Mouse (Mus musculus) intestine, embryonic 14.5 days (tissue): ENCODE measurements around the gene Noxo1. TPM values are rescaled to one million over a fixed set of nuclear protein-coding genes. Genes with fewer than 3 reads are reported as not detected.
"Not testable (repeated sequence)": the region's sequence is repeated elsewhere in the genome, so short reads cannot be mapped to it uniquely, and the experiment has no call there.

Source experiments
- ATAC-seq: fragments of 200-750 bp; cut with Nextera tagmentation; replicated peaks from 2 replicates; pipeline ENCODE4 v1.8.0; 2017; ENCODE audit warnings: low read depth, moderate number of reproducible peaks, moderate TSS enrichment, moderate library complexity; ENCODE audit not compliant: low FRiP score, low TSS enrichment
- DNase-seq: peaks from one replicate; pipeline ENCODE4 v3.0.0-alpha.2; 2018; ENCODE audit warnings: low spot score
- H3K27ac ChIP-seq: fragments of 300-500 bp; sonication (generic); 2 replicates; pipeline ENCODE4 v1.5.1; 2014; ENCODE audit warnings: low read depth, mild to moderate bottlenecking, control low read depth
- H3K27me3 ChIP-seq: fragments of 300-500 bp; sonication (generic); replicated peaks from 2 replicates; pipeline ENCODE4 v1.6.1; 2014; ENCODE audit warnings: low read length, control low read depth; ENCODE audit not compliant: control insufficient read depth, insufficient read depth
- H3K36me3 ChIP-seq: fragments of 300-500 bp; sonication (generic); 2 replicates; pipeline ENCODE4 v1.6.1; 2014; ENCODE audit warnings: low read length, control low read depth; ENCODE audit not compliant: control insufficient read depth, insufficient read depth
- H3K4me1 ChIP-seq: fragments of 300-500 bp; sonication (generic); replicated peaks from 2 replicates; pipeline ENCODE4 v1.6.1; 2014; ENCODE audit warnings: low read length, control low read depth, mixed read lengths; ENCODE audit not compliant: control insufficient read depth, insufficient read depth
- H3K4me2 ChIP-seq: fragments of 300-500 bp; sonication (generic); 2 replicates; pipeline ENCODE4 v1.6.1; 2014; ENCODE audit warnings: low read length
- H3K4me3 ChIP-seq: fragments of 300-500 bp; sonication (generic); 2 replicates; pipeline ENCODE4 v1.5.1; 2014; ENCODE audit warnings: low read depth, low read length, control low read depth, mixed read lengths
- H3K9ac ChIP-seq: fragments of 300-500 bp; sonication (generic); 2 replicates; pipeline ENCODE4 v1.6.1; 2014; ENCODE audit warnings: mild to moderate bottlenecking, low read length
- H3K9me3 ChIP-seq: fragments of 300-500 bp; sonication (generic); 2 replicates; pipeline ENCODE4 v1.6.1; 2016; ENCODE audit warnings: low read length, control low read depth; ENCODE audit not compliant: control insufficient read depth
- WGBS: fragments of 180-500 bp; shearing (Covaris S2); extraction: QIAGEN DNeasy Blood & Tissue Kit; methylation state at CpG from one replicate; pipeline ENCODE4 v1.1.7; 2014; 5-methylcytosine and 5-hydroxymethylcytosine counted together
- polyA plus RNA-seq: library from polyadenylated mRNA; unstranded; fragments of >200 nt; fragmentation: Nextera tagmentation; extraction: Ambion mirVana; gene quantifications from 2 replicates; pipeline ENCODE4 v1.2.1, GENCODE M21; 2014

The Noxo1 gene
- polyA plus RNA-seq, 1 experiment from 2014 or later: 6.4 TPM

DNA sequence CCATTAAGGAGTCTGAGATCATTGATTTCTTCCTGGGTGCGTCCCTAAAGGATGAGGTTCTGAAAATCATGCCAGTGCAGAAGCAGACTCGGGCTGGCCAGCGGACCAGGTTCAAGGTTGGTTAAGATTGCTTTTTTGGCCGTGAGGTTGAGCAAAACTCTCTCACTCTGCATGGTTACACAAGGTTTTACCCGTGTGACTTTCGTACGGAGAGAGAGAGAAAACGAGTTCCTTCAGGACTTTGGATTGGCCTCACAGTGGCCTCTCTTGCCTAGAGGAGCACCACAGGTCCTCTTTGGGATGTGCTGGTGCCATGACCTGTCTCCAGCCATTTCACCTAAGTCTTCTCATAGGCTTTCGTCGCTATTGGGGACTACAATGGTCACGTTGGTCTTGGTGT, 24.6 kb downstream of the Noxo1 start:
- peak overlapping the region; percentile 94 for H3K9ac ChIP-seq
- DNase-seq, ATAC-seq, H3K9me3 ChIP-seq, H3K27ac ChIP-seq, H3K27me3 ChIP-seq: not testable (repeated sequence)
- peaks cover 35% of the 10 kb centered on the region for H3K36me3 ChIP-seq
- H3K4me3 ChIP-seq: peak overlapping the region; percentile 92
- H3K4me2 ChIP-seq: peak overlapping the region; percentile 67
- WGBS: 0% methylated on average over 10 of the region's 11 CpGs
- H3K4me1 ChIP-seq: peaks cover 23% of the 10 kb centered on the region

DNA sequence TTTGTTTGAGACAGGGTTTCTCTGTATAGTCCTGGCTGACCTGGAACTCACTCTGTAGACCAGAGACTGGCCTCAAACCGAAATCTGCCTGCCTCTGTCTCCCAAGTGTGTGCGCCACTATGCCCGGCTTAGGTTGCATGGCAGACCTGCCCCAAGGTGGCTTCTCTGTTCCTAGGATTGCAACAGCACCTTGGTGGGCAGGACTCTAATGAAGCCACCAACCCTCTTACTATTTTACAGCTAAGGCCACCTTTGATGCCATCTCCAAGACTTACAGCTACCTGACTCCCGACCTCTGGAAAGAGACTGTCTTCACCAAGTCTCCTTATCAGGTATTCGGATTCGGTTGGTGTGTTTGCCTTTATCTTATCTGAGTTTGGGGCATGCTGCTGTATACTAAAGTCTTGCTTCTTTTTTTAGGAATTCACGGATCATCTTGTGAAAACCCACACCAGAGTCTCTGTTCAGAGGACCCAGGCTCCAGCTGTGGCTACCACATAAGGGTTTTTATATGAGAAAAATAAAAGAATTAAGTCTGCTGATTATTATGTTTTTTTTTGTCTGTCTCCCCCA, 25.4 kb downstream of the Noxo1 start:
- not testable (repeated sequence) for H3K27me3 ChIP-seq, DNase-seq, H3K9me3 ChIP-seq, H3K27ac ChIP-seq, ATAC-seq
- Histone ChIP-seq H3K9ac (peak overlapping the region; percentile 94), H3K4me2 (peak overlapping the region; percentile 67), H3K36me3 (peaks cover 28% of the 10 kb centered on the region), H3K4me1 (peaks cover 23% of the 10 kb centered on the region), H3K4me3 (peak overlapping the region; percentile 92)
- WGBS: 56% methylated on average over 7 of the region's 7 CpGs

DNA sequence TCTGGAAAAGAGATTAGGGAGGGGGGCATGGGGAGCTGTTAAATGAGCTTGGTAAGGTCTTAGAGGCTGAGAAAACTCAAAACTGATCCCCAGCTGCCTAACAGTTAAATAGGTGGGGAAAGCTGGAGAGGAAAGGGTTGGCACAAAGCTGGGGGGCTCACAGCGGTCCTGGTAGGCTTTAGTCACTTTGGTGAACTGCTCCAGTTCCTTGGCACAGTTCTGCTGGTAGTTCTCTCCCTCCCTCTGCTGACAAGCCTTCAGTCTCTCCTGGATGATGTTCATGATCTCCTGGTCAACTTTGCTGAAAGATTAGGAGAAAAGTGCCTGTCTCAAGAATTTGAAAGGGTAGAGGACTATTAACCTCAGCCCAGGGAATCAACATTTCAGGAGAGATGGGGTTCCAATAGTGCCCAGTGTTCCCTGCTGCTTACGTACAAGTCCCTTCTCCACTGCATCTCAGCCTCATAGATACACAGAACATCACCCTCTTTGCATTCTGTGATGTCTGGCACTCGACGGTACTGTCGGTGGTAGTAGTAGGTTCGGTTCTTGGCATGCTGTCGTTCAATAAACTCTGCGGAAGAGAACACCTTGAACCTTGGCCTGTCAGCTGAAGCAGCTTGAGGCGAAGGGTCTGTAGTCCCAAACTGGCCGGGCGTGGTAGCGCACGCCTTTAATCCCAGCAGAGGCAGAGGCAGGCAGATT, 26.3 kb downstream of the Noxo1 start:
- DNase-seq: no peak
- peak overlapping the region; percentile 72; the same call in 1 of the 2 replicates for H3K9ac ChIP-seq

DNA sequence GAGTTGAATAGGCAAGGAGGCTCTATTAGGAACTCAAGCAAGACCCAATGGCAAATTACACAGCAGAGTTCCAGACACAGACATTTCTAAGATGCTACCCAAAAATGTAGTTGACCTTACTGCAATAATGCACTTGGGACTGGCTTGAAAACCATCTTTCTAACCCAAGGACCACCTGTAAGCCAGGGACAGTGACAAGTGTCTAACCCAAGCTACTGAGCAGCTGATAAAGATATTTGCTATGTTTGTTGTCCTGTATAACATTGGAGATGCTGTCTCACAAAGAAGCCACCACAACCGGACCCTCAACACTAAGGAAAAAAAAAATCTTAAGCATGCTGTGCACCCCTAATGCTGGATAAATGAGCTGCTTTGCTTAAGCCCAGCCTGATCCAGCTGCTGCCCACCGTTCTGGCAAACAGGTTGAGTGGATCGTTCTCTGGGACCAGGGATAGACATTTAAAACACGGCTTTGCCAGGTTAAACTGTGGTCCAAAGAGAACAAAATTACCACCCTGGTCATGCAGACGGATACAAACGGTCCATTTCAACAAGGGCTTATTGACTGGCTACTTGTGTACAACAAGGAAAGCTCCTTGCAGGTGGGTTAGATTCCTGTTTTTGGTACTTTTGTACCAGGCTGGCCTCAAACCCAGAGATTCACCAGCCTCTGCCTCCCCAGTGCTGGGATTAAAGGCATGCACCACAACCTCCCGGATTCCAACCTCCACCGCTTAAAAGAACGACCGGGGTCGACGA, 27.3 kb downstream of the Noxo1 start:
- under 1% methylated on average over 12 of the region's 12 CpGs for WGBS
- Histone ChIP-seq H3K9me3 (no peaks in the 10 kb centered on the region), H3K4me1 (peaks cover 23% of the 10 kb centered on the region), H3K27me3 (no peaks in the 10 kb centered on the region), H3K4me3 (peak overlapping the region; percentile 70), H3K36me3 (peaks cover 18% of the 10 kb centered on the region), H3K9ac (peak overlapping the region; percentile 72), H3K4me2 (peak overlapping the region; percentile 67), H3K27ac (0 out of 2 replicates have a peak overlapping the region, but pooled peaks have one; percentile 62)
- ATAC-seq (no peak), DNase-seq (no peak)

More for the DNA sequence above, 26.3 kb downstream of the Noxo1 start:
- Histone ChIP-seq H3K27ac (no peak overlapping the region), H3K4me1 (peaks cover 23% of the 10 kb centered on the region), H3K9me3 (no peaks in the 10 kb centered on the region), H3K4me3 (0 out of 2 replicates have a peak overlapping the region, but pooled peaks have one; percentile 70), H3K36me3 (peaks cover 21% of the 10 kb centered on the region), H3K27me3 (no peaks in the 10 kb centered on the region), H3K4me2 (peak overlapping the region; percentile 67)
- WGBS: 36% methylated on average over 13 of the region's 13 CpGs
- ATAC-seq: no peak

DNA sequence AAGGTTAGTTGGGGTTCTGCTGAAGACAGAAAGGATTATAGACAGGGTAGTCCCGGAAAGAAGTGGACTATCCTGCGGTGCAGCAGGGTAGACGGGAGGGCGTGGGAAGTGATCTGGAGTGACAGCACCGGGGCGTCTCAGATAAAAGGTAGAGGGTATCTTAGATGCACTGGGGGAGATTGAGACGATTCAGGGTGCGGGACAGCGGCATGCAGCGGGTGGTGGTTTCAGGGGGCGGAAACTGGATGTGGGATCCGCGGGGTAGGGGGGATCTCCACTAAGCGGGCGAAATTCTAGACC, 27.8 kb downstream of the Noxo1 start:
- H3K27ac ChIP-seq: peak overlapping the region; percentile 62
- no peaks in the 10 kb centered on the region for H3K9me3 ChIP-seq
- H3K27me3 ChIP-seq: no peaks in the 10 kb centered on the region
- peak overlapping the region; percentile 72 for H3K9ac ChIP-seq
- peaks cover 18% of the 10 kb centered on the region for H3K36me3 ChIP-seq
- ATAC-seq (no peak), DNase-seq (no peak)
- H3K4me3 ChIP-seq: peak overlapping the region; percentile 70
- H3K4me1 ChIP-seq: peaks cover 23% of the 10 kb centered on the region
- under 1% methylated on average over 15 of the region's 15 CpGs for WGBS
- H3K4me2 ChIP-seq: peak overlapping the region; percentile 67

DNA sequence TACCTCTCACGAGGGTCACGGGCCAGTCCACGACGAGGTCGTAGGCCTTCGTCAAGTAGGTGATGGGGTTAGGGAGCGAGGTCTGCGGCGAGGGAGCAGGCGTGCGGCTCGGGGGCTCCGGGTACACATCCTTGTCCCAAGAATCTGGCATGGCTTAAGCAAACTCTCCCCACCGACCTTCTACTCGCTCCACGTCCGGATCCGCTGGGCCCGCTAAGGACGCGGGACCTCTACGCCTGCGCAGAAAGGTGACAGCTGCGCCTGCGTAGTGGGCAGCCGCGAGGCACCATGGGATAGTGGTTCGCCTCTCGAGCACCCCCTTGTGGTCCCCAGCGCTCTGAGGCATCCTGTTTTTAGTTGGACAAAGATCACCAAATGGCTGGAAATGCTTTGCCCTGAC, 28.1 kb downstream of the Noxo1 start, which contains the start of gene Ndufb10:
Gene Ndufb10, minus strand, starts transcription at position 295 of the 400 bp plus-strand sequence.
- no peaks in the 10 kb centered on the region for H3K9me3 ChIP-seq
- ATAC-seq (peak; percentile 48), DNase-seq (peak; percentile 99)
- H3K4me1 ChIP-seq: peaks cover 23% of the 10 kb centered on the region
- H3K36me3 ChIP-seq: peaks cover 18% of the 10 kb centered on the region
- no peaks in the 10 kb centered on the region for H3K27me3 ChIP-seq
- peak within 1 kb of the TSS; percentile 70 for H3K4me3 ChIP-seq
- H3K9ac ChIP-seq: peak within 1 kb of the TSS; percentile 72
- peak within 1 kb of the TSS; percentile 62 for H3K27ac ChIP-seq
- WGBS: under 1% methylated on average over 30 of the region's 30 CpGs
- peak within 1 kb of the TSS; percentile 67 for H3K4me2 ChIP-seq

DNA sequence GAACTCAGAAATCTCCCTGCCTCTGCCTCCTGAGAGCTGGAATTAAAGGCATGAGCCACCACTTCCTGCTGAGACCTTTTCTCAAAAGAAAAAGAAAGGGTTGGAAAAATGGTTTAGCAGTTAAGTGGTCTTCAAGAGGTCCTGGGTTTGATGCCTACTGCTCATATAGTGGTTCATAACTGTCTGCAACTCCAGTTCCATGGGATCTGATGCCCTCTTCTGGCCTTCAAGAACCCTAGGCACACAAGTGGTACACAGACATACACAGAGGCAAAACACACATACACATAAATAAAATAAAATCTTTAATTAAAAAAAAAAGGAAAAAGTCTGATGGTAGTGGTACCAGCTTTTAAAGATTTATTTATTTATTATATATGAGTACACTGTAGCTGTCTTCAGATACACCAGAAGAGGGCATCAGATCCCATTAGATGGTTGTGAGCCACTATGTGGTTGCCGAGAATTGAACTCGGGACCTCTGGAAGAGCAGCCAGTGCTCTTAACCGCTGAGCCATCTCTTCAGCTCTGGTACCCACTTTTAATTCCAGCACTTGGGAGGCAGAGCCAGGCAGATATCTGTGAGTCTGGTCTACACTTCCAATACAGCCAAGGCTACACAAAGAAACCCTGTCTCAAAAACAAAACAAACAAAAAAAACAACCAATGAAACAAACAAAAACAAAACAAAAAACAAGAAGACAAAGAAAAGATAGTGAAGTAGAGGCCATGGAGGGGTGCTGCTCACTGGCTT, 29.8 kb downstream of the Noxo1 start:
- Histone ChIP-seq H3K4me1 (peaks cover 23% of the 10 kb centered on the region), H3K4me3 (no peak overlapping the region), H3K27ac (no peak overlapping the region), H3K9ac (no peak overlapping the region), H3K9me3 (no peaks in the 10 kb centered on the region), H3K27me3 (no peaks in the 10 kb centered on the region), H3K36me3 (peaks cover 16% of the 10 kb centered on the region), H3K4me2 (no peak overlapping the region)
- WGBS: 65% methylated on average over 3 of the region's 3 CpGs
- DNase-seq (no peak), ATAC-seq (no peak)

DNA sequence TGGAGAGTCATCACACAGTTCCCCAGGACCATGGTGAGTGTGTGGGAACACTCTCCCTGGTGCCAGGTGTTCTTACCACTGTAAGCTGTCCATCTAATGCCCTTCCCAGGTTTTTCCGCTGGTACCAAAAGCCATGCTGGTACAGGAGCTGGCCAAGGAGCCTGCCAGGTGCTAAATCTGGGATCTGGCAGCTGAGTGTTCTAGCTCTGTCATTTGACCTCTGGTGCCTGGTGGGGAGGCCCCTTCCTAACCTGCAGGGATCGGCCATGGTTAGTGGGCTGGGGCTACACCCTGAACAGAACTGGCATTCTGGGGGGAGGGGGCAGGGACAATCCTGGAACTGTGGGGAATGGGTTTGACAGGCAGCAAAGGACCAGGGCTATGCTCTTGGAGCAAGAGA, 31.6 kb downstream of the Noxo1 start, which contains the start of gene Rpl3l:
Gene Rpl3l, plus strand, starts transcription at position 203 of the 400 bp plus-strand sequence.
- Histone ChIP-seq H3K4me1 (peaks cover 8% of the 10 kb centered on the region; the same call in 1 of the 2 replicates), H3K27me3 (no peaks in the 10 kb centered on the region), H3K4me3 (no peak within 1 kb of the TSS), H3K27ac (no peak within 1 kb of the TSS), H3K4me2 (no peak within 1 kb of the TSS), H3K36me3 (0 out of 2 replicates have a peak, but pooled peaks cover under 1% of the 10 kb centered on the region), H3K9ac (no peak within 1 kb of the TSS), H3K9me3 (no peaks in the 10 kb centered on the region)
- WGBS: 70% methylated on average over 2 of the region's 2 CpGs
- no peak for DNase-seq
- no peak for ATAC-seq
